Mouse (Mus musculus): ENCODE measurements around the gene 2900026A02Rik. TPM values are rescaled to one million over a fixed set of nuclear protein-coding genes. Genes with fewer than 3 reads are reported as not detected.

Gene 2900026A02Rik
- total and polyA plus RNA-seq, 3 experiments: 0.05 TPM; not detected in 2

- no peaks in the 10 kb centered on the region for H3K36me3 ChIP-seq (replicated peaks)
- H3K4me3 ChIP-seq (ENCODE audit: low read depth, low read length): peak overlapping the region; percentile 16; the same call in 1 of the 2 replicates
- DNase-seq (ENCODE audit: low spot score) (no peak), ATAC-seq (ENCODE audit: extremely low read depth, insufficient number of reproducible peaks, low FRiP score, poor library complexity, severe bottlenecking) (no peak)
- TF ChIP-seq GATA1 (IDR thresholded peaks at IDR 0.05; ENCODE audit: borderline replicate concordance, low read length): no peak
- TF ChIP-seq TAL1 (conservative IDR thresholded peaks at IDR 0.05; ENCODE audit: low read depth, low read length): no peak
- no peak for TF ChIP-seq POLR2AphosphoS5 (IDR thresholded peaks at IDR 0.05; ENCODE audit: insufficient replicate concordance, low read depth, low read length)
- peaks cover 95% of the 10 kb centered on the region for H3K9me3 ChIP-seq (replicated peaks)
- H3K27me3 ChIP-seq (ENCODE audit: insufficient read depth, low read length): no peaks in the 10 kb centered on the region; the same call in 1 of the 2 replicates
- H3K4me1 ChIP-seq (ENCODE audit: insufficient read depth, low read depth, low read length): no peaks in the 10 kb centered on the region
Observed at GRCm38 (mm10) chr5:113157588-113157987, 63.4 kb downstream of the 2900026A02Rik start.

- Histone ChIP-seq H3K4me3 (ENCODE audit: low read depth, low read length) (peak overlapping the region; percentile 38; the same call in 1 of the 2 replicates), H3K9me3 (replicated peaks) (peaks cover 98% of the 10 kb centered on the region), H3K36me3 (replicated peaks) (no peaks in the 10 kb centered on the region), H3K4me1 (ENCODE audit: insufficient read depth, low read depth, low read length) (no peaks in the 10 kb centered on the region), H3K27me3 (ENCODE audit: insufficient read depth, low read length) (no peaks in the 10 kb centered on the region; the same call in 1 of the 2 replicates)
- DNase-seq (ENCODE audit: low spot score) (no peak), ATAC-seq (ENCODE audit: extremely low read depth, insufficient number of reproducible peaks, low FRiP score, poor library complexity, severe bottlenecking) (no peak)
- TF ChIP-seq GATA2 (IDR thresholded peaks at IDR 0.05; ENCODE audit: borderline replicate concordance, low read depth, low read length): no peak
- TF ChIP-seq GATA1 (IDR thresholded peaks at IDR 0.05; ENCODE audit: borderline replicate concordance, low read length): no peak
- TF ChIP-seq TAL1 (conservative IDR thresholded peaks at IDR 0.05; ENCODE audit: low read depth, low read length): no peak
- no peak for TF ChIP-seq CTCF (IDR thresholded peaks at IDR 0.05; ENCODE audit: low read depth, low read length)
- TF ChIP-seq POLR2AphosphoS5 (IDR thresholded peaks at IDR 0.05; ENCODE audit: insufficient replicate concordance, low read depth, low read length): no peak
Observed at GRCm38 (mm10) chr5:113157006-113157405, 64.0 kb downstream of the 2900026A02Rik start.

GRCm38 (mm10) chr5:113155133-113155532 is 65.9 kb downstream of the 2900026A02Rik start:
- Histone ChIP-seq H3K4me3 (ENCODE audit: low read depth, low read length) (no peak overlapping the region), H3K4me1 (ENCODE audit: insufficient read depth, low read depth, low read length) (no peaks in the 10 kb centered on the region), H3K9me3 (replicated peaks) (peaks cover 99% of the 10 kb centered on the region), H3K27me3 (ENCODE audit: insufficient read depth, low read length) (no peaks in the 10 kb centered on the region), H3K36me3 (replicated peaks) (no peaks in the 10 kb centered on the region)
- ATAC-seq (ENCODE audit: extremely low read depth, insufficient number of reproducible peaks, low FRiP score, poor library complexity, severe bottlenecking) (no peak), DNase-seq (ENCODE audit: low spot score) (no peak)
- TF ChIP-seq GATA1 (IDR thresholded peaks at IDR 0.05; ENCODE audit: borderline replicate concordance, low read length) (no peak), CTCF (IDR thresholded peaks at IDR 0.05; ENCODE audit: low read depth, low read length) (0 out of 2 replicates have a peak, but pooled peaks have one; percentile 15)

GRCm38 (mm10) chr5:113154441-113154840 is 66.6 kb downstream of the 2900026A02Rik start:
- Histone ChIP-seq H3K9me3 (replicated peaks) (peaks cover 99% of the 10 kb centered on the region), H3K27me3 (ENCODE audit: insufficient read depth, low read length) (no peaks in the 10 kb centered on the region), H3K4me1 (ENCODE audit: insufficient read depth, low read depth, low read length) (no peaks in the 10 kb centered on the region), H3K4me3 (ENCODE audit: low read depth, low read length) (no peak overlapping the region), H3K36me3 (replicated peaks) (no peaks in the 10 kb centered on the region)
- ATAC-seq (ENCODE audit: extremely low read depth, insufficient number of reproducible peaks, low FRiP score, poor library complexity, severe bottlenecking): no peak; the same call in 1 of the 2 replicates
- no peak for DNase-seq (ENCODE audit: low spot score)
- no peak for TF ChIP-seq GATA2 (IDR thresholded peaks at IDR 0.05; ENCODE audit: borderline replicate concordance, low read depth, low read length)
- TF ChIP-seq TAL1 (conservative IDR thresholded peaks at IDR 0.05; ENCODE audit: low read depth, low read length): no peak
- no peak for TF ChIP-seq POLR2AphosphoS5 (IDR thresholded peaks at IDR 0.05; ENCODE audit: insufficient replicate concordance, low read depth, low read length)
- no peak for TF ChIP-seq GATA1 (IDR thresholded peaks at IDR 0.05; ENCODE audit: borderline replicate concordance, low read length)
- no peak for TF ChIP-seq CTCF (IDR thresholded peaks at IDR 0.05; ENCODE audit: low read depth, low read length)

GRCm38 (mm10) chr5:113153508-113153830 is 67.6 kb downstream of the 2900026A02Rik start:
- peaks cover 98% of the 10 kb centered on the region for H3K9me3 ChIP-seq (replicated peaks)
- H3K27me3 ChIP-seq (ENCODE audit: insufficient read depth, low read length): no peaks in the 10 kb centered on the region
- DNase-seq (ENCODE audit: low spot score) (no peak), ATAC-seq (ENCODE audit: extremely low read depth, insufficient number of reproducible peaks, low FRiP score, poor library complexity, severe bottlenecking) (no peak)
- H3K36me3 ChIP-seq (replicated peaks): no peaks in the 10 kb centered on the region
- H3K4me3 ChIP-seq (ENCODE audit: low read depth, low read length): no peak overlapping the region
- TF ChIP-seq GATA1 (IDR thresholded peaks at IDR 0.05; ENCODE audit: borderline replicate concordance, low read length) (no peak), TAL1 (conservative IDR thresholded peaks at IDR 0.05; ENCODE audit: low read depth, low read length) (no peak), GATA2 (IDR thresholded peaks at IDR 0.05; ENCODE audit: borderline replicate concordance, low read depth, low read length) (no peak), CTCF (IDR thresholded peaks at IDR 0.05; ENCODE audit: low read depth, low read length) (no peak), POLR2AphosphoS5 (IDR thresholded peaks at IDR 0.05; ENCODE audit: insufficient replicate concordance, low read depth, low read length) (no peak)
- H3K4me1 ChIP-seq (ENCODE audit: insufficient read depth, low read depth, low read length): no peaks in the 10 kb centered on the region

GRCm38 (mm10) chr5:113152663-113153507 is 68.2 kb downstream of the 2900026A02Rik start:
- DNase-seq (ENCODE audit: low spot score) (no peak), ATAC-seq (ENCODE audit: extremely low read depth, insufficient number of reproducible peaks, low FRiP score, poor library complexity, severe bottlenecking) (no peak)
- Histone ChIP-seq H3K4me3 (ENCODE audit: low read depth, low read length) (no peak overlapping the region; the same call in 1 of the 2 replicates), H3K9me3 (replicated peaks) (peaks cover 98% of the 10 kb centered on the region), H3K4me1 (ENCODE audit: insufficient read depth, low read depth, low read length) (no peaks in the 10 kb centered on the region), H3K27me3 (ENCODE audit: insufficient read depth, low read length) (no peaks in the 10 kb centered on the region; the same call in 1 of the 2 replicates), H3K36me3 (replicated peaks) (no peaks in the 10 kb centered on the region)
- TF ChIP-seq CTCF (IDR thresholded peaks at IDR 0.05; ENCODE audit: low read depth, low read length): no peak
- TF ChIP-seq GATA1 (IDR thresholded peaks at IDR 0.05; ENCODE audit: borderline replicate concordance, low read length): no peak
- no peak for TF ChIP-seq GATA2 (IDR thresholded peaks at IDR 0.05; ENCODE audit: borderline replicate concordance, low read depth, low read length)
- no peak for TF ChIP-seq TAL1 (conservative IDR thresholded peaks at IDR 0.05; ENCODE audit: low read depth, low read length)
- TF ChIP-seq POLR2AphosphoS5 (IDR thresholded peaks at IDR 0.05; ENCODE audit: insufficient replicate concordance, low read depth, low read length): no peak
